Mouse (Mus musculus) embryo, embryonic 11.5 days (tissue): Measurements from ENCODE around the gene Ralgps1.
"Not testable (repeated sequence)": the region's sequence is repeated elsewhere in the genome, so short reads cannot be mapped to it uniquely, and the experiment has no call there.

Experiments used
- DNase-seq: peaks from one replicate; pipeline ENCODE4 v3.0.0-alpha.2; 2012; ENCODE audit warnings: low read depth, low spot score

The Ralgps1 gene

GRCm38 (mm10) chr2:33134766-33135490 lies 236.4 kb downstream of the Ralgps1 start:
- no peak for DNase-seq

- no peak for DNase-seq
These were observed 239.0 kb downstream of the Ralgps1 start for GRCm38 (mm10) chr2:33132306-33132705.

GRCm38 (mm10) chr2:33131500-33132092 lies 239.7 kb downstream of the Ralgps1 start, which contains the start of gene Garnl3:
Gene Garnl3 (minus strand): TSS chr2:33131654.
- DNase-seq = peak; percentile 44

GRCm38 (mm10) chr2:33130526-33131483 lies 240.5 kb downstream of the Ralgps1 start:
- peak; percentile 90 for DNase-seq

DNA sequence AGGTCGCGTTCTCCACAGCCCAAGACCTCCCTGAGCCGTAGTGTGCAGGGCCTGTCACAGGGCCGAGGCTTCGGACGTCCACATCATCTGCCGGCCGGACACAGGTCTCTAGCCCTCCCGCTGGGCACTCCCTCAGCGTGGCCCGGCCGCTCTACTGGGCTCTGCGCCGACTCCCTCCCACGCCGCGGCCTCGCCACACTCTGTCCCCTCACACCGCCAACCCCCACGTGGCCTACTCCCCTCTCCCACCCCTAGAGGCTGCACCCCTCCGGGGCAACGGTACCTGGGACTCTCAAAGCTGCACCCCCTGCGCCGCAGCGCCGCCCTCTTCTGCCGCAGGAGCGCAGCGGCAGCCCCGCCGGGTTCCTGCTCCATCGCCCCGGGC lies 241.2 kb downstream of the Ralgps1 start:
- no peak for DNase-seq

- no peak for DNase-seq
These were observed 241.6 kb downstream of the Ralgps1 start for GRCm38 (mm10) chr2:33129696-33130095.

DNA sequence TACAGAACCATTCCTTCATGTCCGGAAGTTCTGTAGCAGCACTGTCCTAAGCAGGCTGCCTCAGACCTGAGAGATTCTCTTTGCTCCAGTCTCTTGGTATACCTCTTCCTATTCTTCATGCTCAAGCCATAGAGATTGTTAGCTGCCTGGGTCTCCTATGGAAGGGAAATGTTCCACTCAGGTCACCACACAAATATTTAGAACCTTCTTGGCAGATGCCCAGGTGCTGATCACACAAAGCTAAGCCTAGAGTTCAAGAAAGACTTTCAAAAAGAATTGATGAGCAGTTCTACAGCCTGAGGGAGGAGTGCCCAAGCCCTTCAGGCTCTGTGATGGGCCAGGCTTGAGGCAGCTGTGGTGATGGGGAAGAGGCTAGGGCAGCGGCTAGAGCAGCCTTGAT lies 242.3 kb downstream of the Ralgps1 start:
- no peak for DNase-seq

DNA sequence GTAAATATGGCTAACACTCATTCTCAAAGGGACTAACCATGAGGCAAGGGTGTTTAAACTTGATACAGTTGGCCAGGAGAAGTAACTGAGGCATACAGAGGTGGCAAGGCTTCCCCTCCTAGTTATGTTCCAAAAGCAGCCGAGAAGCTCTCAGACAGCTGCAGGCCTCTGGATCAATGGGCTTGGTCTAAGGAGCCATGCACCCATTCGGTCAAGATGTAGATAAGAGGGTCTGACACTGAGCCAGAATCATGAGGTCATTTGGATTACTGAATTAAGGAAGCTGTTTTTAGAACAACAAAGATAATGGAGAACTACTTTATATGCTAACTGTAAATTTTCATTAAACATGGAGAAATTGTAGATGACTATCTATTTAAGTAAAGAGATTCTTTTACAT lies 244.0 kb downstream of the Ralgps1 start:
- DNase-seq = no peak

- no peak for DNase-seq
These were observed 248.4 kb downstream of the Ralgps1 start for GRCm38 (mm10) chr2:33122856-33123255.

DNA sequence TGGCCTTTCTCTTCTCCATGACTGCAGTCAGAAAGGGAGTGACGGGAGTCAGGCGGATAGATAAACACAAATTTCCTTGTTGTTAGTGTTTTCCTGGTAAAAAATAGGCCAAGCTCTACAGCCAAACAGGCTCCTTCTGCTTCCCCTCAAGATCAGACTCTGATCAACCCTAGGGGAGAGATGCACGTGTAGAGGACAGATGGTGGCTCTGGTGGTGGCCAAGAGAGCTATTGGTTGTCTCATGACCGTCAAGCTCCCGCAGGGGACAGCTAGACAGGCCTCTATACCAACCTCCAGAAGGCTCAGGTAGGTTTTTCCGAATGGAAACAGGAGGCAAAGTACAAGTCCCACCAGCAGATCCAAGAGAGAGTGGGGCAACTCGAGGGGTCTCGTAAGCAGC lies 270.8 kb downstream of the Ralgps1 start:
- no peak for DNase-seq

GRCm38 (mm10) chr2:33097326-33097725 lies 274.0 kb downstream of the Ralgps1 start:
- DNase-seq = not testable (repeated sequence)

DNA sequence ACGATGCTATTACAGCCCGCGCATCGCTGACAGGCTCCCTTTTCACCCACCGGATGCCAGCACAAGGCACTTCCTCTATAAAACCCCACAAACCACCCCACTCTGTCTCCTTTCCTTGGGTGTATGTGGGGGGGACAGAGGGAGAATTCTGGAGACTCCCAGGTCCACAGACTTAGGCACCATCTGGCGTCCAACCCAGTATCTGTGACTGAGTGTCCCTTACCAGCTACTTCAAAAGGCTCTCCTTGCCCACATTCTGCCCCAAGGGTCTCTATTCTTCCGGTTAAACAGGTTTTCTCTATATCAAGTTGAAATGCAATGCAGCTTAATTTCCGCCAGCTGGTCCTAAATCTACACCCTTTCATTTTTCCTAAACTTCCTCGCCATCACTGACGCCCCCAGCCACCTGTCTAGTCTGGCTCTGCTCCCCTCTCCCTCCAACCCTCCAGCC lies 276.0 kb downstream of the Ralgps1 start:
- no peak for DNase-seq

GRCm38 (mm10) chr2:33090620-33091520 lies 280.4 kb downstream of the Ralgps1 start:
- no peak for DNase-seq

GRCm38 (mm10) chr2:33090033-33090400 lies 281.3 kb downstream of the Ralgps1 start:
- DNase-seq = not testable (repeated sequence)

GRCm38 (mm10) chr2:33089356-33090032 lies 281.8 kb downstream of the Ralgps1 start:
- DNase-seq = no peak

GRCm38 (mm10) chr2:33086671-33087363 lies 284.5 kb downstream of the Ralgps1 start:
- no peak for DNase-seq

DNA sequence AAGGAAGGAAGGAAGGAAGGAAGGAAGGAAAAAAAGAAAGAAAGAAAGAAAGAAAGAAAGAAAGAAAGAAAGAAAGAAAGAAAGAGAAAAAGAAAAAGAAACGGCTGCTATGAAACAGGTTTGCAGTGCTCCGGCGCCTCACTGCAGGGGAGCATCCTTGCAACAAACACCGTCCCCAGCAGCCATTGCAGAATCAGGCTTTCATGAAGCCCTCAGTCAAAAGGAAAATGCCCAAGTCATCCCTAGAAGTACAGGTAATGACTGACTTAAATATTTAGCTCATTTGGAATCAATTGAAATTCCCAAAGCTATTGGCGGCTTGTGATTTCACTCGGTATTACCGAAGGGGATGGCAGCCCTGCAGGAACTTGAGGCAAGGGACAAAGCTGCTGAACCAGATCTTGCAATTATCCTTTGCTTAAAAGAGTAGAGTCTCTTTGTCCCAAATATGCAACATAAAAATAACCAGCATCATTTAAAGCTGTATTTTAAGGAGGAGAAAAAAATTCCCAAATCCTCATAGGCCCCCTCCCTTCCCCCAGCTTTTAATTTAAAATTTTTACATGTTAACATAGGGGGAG lies 285.2 kb downstream of the Ralgps1 start:
- no peak for DNase-seq

- DNase-seq = no peak
These were observed 287.1 kb downstream of the Ralgps1 start for GRCm38 (mm10) chr2:33084221-33084620.
